Mouse (Mus musculus) adrenal gland, postnatal 25 days (tissue): Measurements from ENCODE around the gene Phlpp2. TPM values are rescaled to one million over a fixed set of nuclear protein-coding genes. Genes with fewer than 3 reads are reported as not detected.

Experiments used
- DNase-seq: peaks from one replicate; pipeline ENCODE4 v3.0.0; 2021; ENCODE audit warnings: mixed read lengths
- total RNA-seq: library from RNA; stranded (reverse); gene quantifications from 2 replicates; pipeline ENCODE4 v1.2.3, GENCODE M21; 2021

Gene Phlpp2
- total RNA-seq, 1 experiment from 2014 or later = 11.0 TPM

DNA sequence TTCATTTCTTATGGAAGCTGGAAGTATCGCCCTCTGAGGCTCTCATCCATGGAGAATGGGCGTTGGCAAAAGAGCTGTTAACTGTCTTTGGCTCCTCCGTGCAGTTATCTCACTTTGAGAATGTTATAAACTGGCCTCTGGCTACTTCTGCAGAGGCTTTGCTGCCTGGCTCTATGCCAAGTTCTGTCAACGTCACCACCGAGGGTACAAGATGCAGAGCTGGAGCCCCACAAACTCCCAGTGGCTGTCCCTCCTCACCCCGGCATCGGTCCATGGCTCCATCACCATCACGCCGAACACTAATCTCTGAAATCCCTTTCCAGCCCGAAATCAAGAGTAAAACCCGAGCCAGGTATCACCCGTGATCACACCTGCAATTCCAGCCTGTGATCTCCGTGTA lies 95.1 kb downstream of the Phlpp2 start:
- DNase-seq = no peak

DNA sequence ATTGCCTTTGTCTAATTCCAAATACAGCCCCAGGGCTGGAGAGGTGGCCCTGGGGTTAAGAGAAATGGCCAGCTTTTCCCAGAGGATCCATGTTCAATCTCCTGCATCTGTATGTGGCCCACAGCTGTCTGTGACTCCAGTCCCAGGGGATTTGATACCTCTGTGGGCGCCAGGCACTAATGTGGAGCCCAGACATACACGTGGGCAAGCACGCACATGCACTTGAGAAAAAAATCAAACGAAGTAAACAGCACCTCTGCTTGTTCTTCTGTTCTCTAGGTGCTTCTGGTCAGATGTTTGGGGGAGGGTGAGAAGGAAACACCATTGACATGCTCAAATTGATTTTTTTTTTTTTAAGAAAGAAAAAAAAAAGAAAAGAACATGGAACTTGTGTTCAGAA lies 95.8 kb downstream of the Phlpp2 start:
- DNase-seq = no peak

- DNase-seq = no peak
These were observed 100.5 kb downstream of the Phlpp2 start for GRCm38 (mm10) chr8:109968837-109969236.

DNA sequence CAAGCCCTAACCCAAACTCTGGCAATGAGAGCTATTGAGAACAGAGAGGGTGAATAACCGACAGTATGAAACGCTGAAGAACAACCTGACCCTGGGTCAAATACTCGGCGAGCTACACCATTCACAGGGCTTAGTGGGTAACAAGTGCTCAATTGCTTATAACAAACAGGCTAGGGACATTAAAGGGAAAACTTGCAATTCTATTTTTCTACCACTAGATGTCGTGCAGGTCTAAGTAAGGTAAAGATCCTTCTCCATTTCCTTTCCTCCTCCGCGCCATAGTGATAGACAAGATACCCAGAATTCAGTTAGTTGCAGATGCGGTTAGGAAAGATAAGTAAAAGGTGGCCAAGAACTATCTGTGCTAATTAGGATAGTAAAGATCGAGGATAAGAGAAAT lies 102.0 kb downstream of the Phlpp2 start:
- DNase-seq = no peak

DNA sequence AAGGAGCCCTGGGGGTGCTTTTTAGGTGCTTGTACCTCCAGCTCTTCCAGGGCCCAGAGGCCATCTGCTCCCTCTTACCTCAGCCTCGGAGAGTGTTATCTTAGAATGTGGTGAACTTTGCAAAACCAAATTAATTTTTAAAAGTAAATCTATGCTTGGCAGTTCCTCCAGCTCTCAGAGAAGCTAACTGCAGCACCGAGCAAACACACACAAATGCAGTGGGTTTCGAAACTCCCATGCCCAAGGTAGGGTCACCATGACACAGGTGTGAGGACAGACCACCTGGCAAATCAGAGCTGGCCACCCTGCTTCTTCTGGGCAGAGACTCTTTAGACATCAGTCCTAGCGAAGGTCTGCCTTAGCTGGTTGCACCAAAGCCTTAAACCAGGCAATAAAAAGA lies 104.6 kb downstream of the Phlpp2 start:
- DNase-seq = no peak

GRCm38 (mm10) chr8:109979339-109979738 lies 111.0 kb downstream of the Phlpp2 start:
- no peak for DNase-seq

DNA sequence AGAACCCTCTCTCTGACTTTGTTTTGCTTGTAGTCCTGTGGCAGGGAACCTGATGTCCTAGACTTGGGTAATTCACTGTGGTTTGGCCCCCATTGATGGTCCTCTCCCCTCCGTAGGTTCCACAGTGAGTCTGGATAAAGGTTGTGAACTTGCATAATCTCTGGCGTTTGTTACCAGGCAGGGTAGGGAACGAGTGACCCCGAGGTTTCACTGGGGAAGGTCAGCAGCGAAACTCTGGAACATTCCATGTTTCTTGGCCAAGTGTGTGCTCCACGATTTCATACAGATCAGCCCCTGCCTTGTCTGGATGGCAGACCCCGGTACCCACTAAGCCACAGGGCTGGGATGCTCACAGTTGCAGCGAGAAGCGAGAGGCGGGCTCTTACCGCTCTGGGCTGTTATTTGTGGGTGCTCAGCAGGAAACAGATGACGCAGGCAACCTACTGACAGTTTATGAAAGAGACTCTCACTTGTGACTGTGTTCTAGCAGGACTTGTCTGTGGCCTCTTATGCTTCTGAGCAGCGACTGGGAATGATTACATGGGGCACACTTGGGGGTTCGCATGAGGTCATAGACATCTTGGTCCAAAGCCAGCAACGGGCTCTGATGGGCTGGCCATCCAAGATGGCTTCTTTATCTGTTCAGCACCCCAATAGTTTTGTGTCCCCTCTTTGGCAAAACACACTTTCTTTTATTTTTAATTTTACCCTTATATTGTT lies 114.2 kb downstream of the Phlpp2 start:
- no peak for DNase-seq

- no peak for DNase-seq
These were observed 115.6 kb downstream of the Phlpp2 start for GRCm38 (mm10) chr8:109983944-109984343.

DNA sequence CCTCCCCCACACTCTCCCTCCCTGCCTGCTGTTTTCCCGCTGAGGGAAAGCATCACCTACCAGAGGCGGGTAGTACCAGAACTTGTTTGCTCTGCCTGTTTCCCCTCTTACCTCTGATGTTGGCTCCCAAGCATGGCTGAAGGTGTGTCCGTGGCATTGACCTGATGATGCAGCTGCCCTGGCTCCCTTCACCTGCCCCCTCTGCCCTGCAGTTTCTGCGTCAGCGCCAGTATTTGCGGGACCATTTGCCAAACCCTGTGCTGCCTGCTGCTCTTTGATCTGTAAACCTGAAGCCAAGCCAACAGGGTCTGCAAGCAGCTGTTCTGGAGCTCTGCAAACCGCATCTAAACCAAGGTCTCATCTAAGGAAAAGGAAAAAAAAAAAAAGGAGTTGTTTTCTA lies 118.0 kb downstream of the Phlpp2 start:
- DNase-seq = no peak

DNA sequence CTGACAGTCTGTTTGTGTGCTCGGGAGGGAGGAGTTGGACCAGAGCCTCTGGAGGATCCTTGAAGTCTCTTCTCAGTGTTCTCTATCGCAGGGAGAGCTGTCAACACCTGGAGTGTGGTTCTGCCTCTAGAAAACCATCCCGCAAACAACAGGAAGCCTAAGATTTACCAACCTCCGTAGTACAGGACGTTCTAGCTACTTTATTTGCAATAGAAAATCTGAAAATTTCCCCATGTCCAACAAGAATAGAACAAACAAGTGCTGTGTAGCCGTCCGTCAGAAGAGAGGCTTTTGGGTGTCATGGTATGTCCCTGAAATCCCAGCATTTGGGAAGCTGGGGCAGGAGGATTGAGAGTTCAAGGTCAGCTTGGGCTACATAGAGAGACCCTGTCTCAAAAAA lies 119.4 kb downstream of the Phlpp2 start:
- DNase-seq = no peak

DNA sequence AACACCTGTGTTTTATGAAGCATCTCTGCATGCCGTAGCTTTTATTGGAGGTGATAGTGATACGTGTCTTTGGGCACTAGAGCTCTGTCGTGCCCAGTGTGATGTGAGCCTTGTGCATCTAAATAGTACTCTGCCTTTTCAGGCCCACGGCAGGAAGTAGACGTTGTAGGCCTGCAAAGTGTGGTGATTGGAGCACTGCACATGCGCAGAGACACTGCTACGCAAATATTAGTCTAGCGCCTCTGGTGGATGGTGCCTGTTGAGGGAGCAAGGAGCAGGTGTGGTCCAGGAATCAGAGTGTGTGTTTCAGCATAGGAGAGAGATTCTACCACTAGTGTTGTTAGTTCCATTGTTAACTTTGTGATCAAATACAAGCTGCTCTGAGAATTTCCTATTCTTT lies 120.8 kb downstream of the Phlpp2 start:
- DNase-seq = no peak

- no peak for DNase-seq
These were observed 121.9 kb downstream of the Phlpp2 start, which contains the start of gene Tat for GRCm38 (mm10) chr8:109990224-109990623. Tat (plus strand) TSS chr8:109990437.

DNA sequence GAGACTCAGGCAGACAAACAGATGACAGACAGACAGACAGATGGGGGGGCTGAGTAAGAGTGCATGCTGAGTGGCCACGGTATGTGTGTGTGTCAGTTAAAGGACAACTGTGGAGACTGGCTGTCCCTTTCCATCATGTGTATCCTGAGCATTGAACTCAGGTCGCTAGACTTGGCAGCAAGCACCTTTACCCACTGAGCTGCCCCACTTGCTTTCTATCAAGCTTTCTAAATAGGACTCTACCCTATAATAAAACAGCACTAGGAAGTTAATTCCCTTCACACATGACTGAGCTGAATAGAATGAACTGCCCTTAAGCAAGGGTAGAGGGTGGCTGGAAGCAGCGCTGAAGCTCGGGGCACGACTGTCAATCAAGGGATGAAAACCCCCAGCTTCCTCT lies 123.8 kb downstream of the Phlpp2 start:
- DNase-seq = no peak

- no peak for DNase-seq
These were observed 124.6 kb downstream of the Phlpp2 start for GRCm38 (mm10) chr8:109992951-109993350.

Other genes starting within 250 kb of the Phlpp2 start
- 88.2 and 97.6 TPM in 2 replicates for gene Ist1, start 175.3 kb upstream of the Phlpp2 start, total RNA-seq
- 10.8 and 13.3 TPM in 2 replicates for gene Zfp821, start 163.0 kb upstream of the Phlpp2 start, total RNA-seq
- 31.0 and 41.8 TPM in 2 replicates for gene Atxn1l, start 130.8 kb upstream of the Phlpp2 start, total RNA-seq
- 91.7 and 93.1 TPM in 2 replicates for gene Ap1g1, start 90.0 kb upstream of the Phlpp2 start, total RNA-seq
- gene Marveld3, start 93.7 kb downstream of the Phlpp2 start, total RNA-seq = not detected in 2 replicates
- gene Tat, start 121.9 kb downstream of the Phlpp2 start, total RNA-seq = 6.9 TPM in 1 of 2 replicates, not detected in the other
- gene Chst4, start 171.2 kb downstream of the Phlpp2 start, total RNA-seq = 0.27 and 0.62 TPM in 2 replicates
- gene Zfp612, start 211.2 kb downstream of the Phlpp2 start, total RNA-seq = 9.0 and 10.0 TPM in 2 replicates
- gene Gm21964, start 232.7 kb downstream of the Phlpp2 start, total RNA-seq = not detected in 2 replicates
- gene Gm17720, start 234.2 kb downstream of the Phlpp2 start, total RNA-seq = not detected in 2 replicates